Mouse (Mus musculus) cerebral cortex, adult 2 months (tissue): ENCODE results near the gene Mrpl58.

Source experiments
- WGBS: fragments of 180-500 bp; shearing (Covaris S2); methylation state at CpG from one replicate; pipeline ENCODE4 v1.1.7; 2018; 5-methylcytosine and 5-hydroxymethylcytosine counted together

Gene Mrpl58

DNA sequence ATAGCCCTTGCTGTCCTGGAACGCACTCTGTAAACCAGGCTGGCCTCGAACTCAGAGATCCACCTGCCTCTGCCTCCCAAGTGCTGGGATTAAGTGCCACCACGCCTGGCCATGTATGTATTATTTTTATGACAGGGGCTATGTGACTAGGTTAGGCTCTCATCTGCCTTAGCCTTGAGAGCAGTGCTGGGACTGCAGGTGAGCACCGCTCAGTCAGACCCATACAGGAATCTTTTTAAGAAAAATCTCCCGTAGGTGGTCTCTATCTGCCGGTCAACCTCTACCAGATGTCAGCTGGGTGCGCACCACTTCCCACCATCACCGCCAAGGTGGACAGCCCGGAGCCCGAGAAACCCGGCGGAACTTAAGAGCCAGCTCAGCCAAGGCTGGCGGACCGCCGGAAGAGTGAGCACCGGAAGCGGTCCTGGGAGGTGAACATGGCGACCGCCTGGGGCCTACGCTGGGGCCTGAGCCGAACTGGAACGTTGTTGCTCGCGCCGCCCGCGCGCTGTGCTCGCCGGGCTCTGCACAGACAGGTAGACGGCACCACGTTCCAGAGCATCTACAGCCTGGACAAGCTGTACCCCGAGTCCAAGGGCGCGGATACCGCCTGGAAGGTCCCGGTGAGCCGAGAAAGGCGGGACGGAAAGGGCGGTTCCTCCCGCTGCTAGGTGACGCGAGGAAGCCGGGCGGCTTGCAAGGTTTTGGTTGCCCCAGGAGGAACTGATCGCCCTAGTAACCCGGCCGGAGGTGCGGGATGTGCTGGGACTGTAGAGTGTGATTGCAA lies at the start of gene Mrpl58:
Mrpl58 (plus strand) TSS at position 415 of the 787 bp plus-strand sequence.
- 4% methylated on average over 46 of the region's 50 CpGs for WGBS

DNA sequence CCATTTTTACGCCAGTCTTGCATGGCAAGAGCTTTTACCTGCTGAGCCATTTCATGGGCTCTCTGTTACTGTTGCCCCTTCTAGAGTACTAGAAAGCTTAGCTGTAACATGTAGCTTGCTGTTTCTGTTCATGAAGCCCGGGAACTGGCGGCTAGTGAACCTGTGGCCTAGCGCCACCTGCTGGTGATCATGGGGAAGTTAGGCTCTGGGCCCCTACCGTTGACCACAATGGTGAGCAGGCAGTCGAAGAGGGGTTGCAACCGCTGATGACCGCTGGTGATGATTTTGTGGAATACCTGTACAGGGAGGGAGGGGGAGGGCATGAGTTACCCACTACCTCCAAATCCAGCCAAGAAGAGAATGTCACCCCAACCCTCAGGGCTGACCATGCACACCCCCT lies 49.4 kb upstream of the Mrpl58 start:
- WGBS: 11% methylated on average over 8 of the region's 8 CpGs

DNA sequence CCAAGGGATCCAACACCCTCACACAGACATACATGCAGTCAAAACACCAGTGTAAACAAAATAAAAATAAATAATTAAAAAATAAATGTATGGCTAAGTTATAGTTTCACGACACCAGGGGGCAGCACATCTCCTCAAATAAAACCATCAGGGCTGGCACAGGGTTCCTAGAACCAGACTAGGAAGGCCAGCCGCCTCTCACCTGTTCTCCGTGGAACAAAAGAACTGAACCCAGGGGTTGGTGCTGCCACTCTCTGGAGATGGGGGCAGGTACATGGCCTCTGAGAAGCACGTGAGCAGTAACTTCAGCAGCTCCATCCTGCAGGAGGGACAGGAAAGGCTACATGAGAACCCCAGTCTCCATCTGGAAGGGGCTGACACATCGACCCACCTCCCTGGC lies 45.1 kb upstream of the Mrpl58 start:
- 15% methylated on average over 5 of the region's 5 CpGs for WGBS

DNA sequence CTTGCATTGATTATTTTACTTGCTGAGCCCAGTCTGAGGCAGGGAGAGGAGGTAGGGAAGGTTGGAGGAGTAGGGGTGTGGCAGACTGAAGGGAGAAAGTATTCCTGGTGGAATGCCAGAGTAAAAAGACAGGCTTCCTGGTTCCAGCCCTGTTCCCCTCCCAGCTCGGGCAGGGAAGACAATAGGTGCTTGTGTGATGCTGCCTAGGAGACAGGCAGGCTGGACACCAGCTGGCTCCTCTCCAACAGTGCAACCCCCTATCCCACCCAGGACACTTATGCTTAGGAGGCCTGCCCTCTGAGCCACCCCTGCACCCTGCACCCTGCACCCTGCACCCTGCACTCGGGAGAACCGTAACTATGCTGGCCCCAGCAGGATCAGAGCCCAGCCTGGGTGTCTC lies 44.3 kb upstream of the Mrpl58 start:
- 34% methylated on average over 3 of the region's 3 CpGs for WGBS

DNA sequence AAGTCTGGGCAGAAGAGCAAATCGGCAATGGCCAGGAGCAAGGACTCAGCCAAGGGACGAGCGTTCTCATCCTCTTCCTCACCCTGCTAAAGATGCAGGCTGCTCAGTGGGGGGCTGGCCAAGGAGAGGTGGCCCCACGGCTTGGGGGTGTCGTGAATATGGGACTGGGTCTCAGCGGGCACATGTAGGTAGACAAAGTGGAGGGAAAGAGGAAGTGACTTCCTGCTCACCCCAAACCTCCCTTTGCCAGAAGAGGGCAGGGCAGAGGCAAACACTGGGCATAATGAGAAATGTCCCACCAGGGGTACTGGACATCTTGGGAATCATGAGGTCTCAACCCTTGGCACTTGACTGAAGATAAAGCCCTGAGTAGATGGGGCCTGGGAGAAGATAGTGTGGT lies 43.8 kb upstream of the Mrpl58 start:
- whole genome bisulfite sequencing: 49% methylated on average over 6 of the region's 6 CpGs

DNA sequence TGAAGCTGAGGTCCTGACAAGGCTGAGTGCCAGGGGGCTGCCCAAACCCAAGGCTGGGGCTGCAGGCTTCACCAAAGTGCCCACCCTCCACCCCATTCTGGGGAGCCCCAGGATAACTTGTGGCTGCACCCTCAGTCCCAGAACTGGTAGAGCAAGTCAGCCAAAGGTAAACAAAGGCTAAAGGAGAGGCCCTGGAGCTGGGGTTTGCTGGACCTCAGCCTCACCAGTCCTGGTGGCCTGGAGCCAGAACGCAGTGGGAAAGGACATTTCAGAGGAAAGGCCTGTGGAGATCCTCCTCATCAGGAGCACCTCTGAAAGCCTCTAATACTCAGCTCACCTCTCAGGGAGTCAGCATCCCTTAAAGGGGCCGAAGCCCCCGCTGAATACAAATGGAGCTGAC lies 39.4 kb upstream of the Mrpl58 start:
- 73% methylated on average over 3 of the region's 3 CpGs for WGBS

DNA sequence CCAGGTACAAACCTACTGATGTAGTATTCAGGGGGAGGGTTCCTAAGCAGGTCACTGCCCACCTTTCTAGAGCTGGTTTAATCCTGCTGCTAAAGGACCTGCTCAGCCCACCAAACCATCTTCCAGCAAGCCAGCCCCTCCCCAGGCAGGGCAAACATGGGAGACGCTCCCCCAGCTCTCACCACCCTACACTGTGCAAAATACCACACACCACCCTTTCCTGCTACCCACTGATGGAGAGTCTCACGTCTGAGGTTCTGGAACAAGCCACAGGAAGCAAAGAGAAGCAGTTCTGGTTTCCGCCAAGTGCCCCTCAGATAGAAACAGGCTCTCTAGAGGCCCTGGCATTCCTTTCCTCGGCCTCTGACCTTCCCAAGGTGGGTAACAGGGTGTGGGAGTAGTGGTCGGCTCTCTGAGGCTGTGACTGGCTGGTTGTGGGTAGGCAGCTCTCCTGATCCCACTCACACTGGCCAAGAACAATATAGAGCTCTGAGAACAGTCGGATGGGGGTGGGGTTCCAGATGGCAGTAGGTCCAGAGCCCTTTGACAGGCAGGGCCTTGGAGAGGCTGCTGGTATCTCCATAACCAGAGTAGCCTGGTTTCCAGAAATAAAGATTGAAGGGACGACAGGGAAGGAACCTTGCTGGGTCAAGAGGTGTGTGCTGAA lies 37.4 kb upstream of the Mrpl58 start:
- 31% methylated on average over 7 of the region's 7 CpGs for WGBS

DNA sequence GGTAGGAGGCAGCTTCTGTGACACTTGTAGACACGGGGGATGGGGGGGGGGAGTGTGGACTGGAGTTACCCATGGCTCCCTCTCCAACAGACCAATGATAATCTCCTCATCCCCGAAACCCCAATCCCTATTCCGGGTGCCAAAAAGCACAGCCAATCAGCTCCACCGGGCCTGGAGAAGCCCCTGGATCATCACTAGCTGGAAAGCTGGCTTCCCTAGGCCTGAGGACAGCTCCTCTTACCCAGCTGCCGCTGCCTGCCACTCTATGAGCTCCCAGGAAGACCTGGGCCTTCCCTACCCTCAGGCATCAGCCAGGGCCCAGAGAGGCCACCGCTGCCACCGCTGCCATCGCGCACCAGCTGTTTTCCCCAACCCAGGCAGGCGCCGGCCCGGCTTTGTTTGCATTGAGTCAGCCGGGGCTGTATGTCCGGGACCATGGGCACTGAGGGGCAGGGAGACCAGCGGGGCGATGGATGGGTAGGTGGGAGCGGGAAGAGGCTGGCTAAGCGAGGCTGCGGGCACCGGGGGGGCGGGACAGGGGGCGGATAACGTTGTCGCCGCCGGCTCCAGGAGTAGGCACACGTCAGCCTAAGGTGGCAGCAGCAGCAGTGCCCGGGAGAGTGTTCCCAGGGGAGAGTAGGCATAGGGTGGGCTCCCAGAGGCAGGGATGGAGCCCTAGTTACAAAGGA lies 36.7 kb upstream of the Mrpl58 start:
- WGBS: 2% methylated on average over 28 of the region's 28 CpGs

DNA sequence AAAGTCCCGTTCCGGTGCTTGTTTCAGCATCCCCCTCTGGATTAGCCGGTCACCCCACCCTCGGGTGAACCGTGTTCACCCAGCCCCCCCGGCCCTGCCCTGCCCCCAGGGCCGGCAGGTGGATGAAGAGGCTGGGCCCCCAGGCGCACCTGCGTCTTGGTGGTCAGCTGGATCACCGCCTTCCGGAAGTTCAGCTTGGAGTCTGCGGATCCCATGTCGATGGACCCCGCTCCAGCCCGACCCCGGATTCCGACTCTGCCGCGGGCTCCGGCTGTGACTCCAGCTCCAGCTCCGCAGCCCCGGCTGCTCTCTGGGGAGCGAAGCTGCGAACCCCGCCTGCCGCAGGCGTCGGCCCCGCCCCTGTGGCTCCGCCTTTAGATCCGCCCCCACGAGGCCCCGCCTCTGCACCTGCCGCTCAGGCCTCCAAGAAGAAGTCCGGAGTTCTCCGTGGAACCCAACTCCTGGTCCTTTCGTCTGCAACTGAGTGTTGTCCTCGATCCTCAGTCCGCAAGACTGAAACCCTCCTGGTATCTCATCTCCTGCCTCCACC lies 36.1 kb upstream of the Mrpl58 start, which contains the start of gene Hid1:
Hid1 (minus strand) TSS at position 362 of the 550 bp plus-strand sequence.
- 1% methylated on average over 39 of the region's 39 CpGs for WGBS

DNA sequence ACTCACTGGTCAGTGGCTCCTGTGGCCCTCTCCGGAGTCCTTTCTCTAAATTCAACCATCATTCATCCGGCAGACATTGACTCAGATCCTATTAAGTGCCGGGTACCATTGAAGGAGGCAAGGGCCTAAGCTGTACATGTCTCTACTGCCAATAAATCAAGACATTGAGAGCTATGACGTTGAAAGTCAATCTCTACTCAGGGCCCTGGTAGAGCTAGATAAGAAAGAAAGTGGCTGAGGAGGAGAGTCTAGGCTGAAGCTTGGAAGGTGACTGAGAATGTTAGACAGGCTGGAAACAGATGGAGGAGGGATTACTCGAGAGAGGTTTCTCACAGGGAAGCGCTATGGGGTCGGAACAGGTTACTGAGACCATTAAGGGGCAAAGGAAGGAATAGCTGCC lies 33.2 kb upstream of the Mrpl58 start:
- WGBS: 84% methylated on average over 7 of the region's 7 CpGs

DNA sequence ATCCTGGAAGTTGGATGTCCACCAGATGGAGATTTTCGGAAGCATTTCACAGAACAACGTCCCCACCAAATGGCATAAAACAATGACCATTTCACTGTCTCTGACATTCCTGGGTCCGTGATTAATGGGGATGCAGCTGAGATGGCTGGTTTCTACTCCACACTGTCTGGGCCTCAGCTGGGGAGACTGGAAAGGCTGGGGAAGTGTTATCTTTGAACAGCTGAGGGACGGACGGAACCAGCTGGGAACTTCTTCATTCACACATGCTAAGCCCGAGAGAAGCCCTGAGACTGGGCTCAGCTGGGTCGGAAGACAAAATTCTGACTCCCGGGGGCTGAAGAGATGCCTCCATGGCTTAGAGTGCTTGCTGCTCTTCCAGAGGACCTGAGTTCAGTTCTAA lies 32.2 kb upstream of the Mrpl58 start:
- WGBS: 73% methylated on average over 8 of the region's 8 CpGs

DNA sequence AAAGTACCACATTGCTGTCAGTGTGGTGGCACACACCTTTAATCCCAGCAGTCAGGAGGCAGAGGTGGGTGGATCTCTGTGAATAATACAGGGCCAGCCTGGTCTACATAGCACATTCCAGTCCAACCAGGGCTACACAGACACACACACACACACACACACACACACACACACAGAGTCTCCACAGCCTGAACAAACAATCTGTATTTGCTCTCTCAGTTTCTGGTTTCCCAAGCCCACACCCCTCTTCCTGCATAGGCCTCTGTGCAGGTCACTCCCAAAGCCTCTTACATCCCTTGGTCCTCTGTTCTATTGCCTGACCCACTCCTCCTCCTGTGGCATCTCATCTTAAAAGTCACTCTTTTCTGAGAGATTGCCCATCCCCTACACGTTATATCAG lies 31.5 kb upstream of the Mrpl58 start:
- WGBS: 86% methylated on average over 1 of the region's 1 CpGs

DNA sequence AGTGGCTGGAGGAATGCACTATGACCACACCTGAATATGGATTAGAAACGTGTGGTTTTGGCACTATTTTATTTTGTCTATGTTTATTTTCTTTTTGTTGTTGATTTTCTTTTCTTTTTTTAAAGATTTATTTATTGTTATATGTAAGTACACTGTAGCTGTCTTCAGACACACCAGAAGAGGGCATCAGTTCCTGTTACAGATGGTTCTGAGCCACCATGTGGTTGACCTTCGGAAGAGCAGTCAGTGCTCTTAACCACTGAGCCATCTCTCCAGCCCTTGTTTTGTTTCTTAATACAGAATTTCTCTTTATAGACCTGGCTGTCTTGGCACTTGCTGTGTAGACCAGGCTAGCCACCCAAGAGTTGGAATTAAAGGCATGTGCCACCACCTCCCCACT lies 30.8 kb upstream of the Mrpl58 start:
- 62% methylated on average over 2 of the region's 2 CpGs for WGBS

DNA sequence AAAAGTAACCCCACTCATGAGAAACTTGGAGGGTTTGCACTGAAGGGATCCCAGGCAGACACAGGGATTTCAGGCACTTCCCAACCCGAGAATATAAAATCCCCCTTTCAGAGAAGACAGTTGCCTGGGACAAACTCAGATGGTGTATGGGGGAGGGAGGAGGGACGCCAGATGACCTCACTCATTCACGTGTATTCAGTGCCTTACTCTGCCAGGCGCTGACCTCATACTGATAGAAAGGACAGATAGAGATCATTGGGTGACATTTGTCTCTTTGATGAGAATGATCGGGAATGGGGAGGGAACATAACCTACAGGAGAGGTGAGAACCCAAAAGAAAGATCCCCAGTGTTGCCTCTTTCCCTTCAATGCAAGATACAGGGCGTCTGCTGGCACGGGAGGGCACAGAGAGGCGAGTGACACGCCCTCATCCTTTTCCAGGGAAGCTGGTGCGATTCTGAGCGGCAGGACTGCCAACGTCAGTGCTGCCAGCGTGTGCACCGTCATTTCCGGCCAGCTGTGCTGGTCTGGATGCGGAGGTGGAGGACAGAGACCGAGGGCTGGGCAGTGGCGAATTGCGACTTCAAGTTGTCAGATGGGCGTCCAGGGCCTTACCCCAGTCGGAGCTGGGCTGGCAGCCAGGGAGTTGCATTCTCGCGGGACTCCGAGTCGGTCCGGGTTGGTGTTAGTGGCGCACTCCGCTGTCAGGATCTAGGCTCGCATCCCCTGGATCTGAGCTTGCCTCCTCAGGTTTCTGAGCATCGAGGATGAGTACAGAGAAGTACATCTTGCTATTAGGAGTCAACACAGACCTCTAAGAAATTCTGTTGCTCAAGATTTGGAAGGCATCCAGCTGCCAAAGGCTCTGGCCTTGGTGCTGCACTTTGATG lies 29.5 kb upstream of the Mrpl58 start:
- under 1% methylated on average over 30 of the region's 30 CpGs for WGBS

DNA sequence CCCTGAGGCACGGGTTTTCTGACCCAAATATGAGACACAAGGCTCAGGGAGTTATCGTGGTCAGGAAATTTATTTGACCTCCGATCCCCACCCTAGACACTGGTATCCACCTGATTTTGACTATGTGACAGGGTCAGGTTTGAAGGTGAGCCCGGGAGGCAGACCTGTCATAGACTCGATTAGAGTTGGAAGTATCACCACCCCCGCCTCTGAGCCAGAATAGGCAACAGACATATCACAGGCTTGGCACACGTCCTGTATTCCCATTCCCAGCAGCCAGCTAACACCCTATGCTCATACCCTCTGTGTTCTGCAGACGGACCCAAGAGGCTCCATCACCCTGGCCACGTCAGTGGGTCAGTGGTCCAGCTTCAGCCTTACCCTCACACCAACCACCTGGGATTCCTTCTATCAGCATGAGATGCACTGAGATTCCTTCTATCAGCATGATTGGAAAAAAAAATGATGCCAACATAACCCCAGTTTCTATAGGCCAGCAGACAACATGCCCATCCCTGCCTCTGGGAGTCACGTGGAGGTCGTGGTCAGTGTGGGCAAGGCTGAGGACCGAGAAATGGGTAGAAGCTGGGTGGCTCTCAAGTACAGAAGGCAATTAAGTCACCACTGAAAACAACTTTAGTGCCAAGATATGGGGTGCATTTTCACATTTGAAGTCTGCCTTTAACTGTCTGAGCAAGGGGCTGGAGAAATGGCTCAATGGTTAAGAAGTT lies 28.7 kb upstream of the Mrpl58 start:
- 36% methylated on average over 12 of the region's 12 CpGs for WGBS

DNA sequence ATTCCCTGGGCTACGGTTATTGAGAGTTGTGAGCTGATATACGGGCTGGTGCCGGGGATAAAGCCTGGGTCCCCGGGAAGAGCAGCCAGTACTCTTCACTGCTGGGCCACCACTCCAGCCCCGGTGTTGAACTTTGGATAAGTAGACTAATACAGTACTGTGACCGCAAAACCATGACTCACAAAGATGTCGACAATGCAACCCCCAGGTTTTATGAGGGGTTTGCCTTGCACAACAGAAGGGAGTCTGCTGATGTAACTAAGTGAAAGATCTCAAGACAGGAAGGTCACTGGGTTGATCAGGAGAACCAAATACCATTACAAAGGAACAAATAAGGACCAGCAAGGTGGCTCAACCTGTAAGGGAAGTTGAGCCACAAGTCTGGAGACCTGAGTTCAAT lies 26.8 kb upstream of the Mrpl58 start:
- 82% methylated on average over 7 of the region's 7 CpGs for WGBS

DNA sequence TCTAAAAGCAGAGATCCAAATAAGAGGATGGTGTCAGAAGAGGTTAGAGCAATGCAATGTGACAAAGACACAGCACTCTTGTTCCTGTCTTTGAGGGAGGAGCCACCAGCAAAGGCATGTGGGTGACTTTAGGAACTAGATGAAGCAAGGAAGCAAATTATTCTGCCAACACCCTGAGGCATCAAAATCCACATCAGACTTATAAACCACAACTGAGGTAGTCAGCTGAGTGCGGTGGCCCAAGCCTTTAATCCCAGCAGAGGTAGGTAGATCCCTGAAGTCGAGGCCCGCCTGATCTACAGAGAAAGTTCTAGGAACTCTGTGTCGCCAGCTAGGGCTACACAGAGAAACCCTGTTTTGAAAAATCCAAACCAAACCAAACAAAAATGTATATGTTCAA lies 26.3 kb upstream of the Mrpl58 start:
- WGBS: 92% methylated on average over 4 of the region's 4 CpGs

DNA sequence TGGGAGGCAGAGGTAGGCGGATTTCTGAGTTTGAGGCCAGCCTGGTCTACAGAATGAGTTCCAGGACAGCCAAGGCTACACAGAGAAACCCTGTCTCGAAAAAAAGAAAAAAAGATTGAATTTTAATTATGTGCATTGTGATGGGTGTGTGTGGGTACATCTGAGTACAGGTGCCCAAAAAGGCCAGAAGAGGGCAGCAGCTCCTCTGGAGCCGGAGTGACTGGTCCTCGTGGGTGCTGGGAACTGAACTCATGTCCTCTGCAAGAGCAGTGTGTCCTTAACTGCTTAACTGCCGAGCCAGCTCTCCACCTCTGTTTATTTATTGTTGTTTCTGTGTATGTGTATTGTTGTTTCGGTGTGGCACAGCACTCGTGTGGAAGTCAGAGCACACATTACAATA lies 25.7 kb upstream of the Mrpl58 start:
- 80% methylated on average over 7 of the region's 7 CpGs for WGBS

DNA sequence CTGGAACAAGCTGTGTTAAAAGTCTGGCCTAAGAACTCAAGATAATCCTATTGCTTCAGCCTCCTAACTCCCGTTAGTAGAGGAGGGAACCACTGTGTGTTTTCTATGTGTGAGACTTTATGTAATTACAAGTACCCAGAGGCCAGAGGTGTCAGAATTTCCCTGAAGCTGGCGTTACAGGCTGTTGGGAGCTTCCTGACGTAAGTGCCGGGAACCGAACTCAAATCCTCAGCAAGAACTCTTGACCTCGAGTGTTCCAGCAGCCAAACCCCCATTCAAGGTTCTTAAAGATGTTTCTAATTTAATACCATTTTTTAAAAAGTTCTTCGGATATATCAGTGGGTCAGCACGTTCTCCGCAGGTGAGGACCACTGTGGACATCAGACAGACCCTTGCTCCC lies 22.3 kb upstream of the Mrpl58 start:
- 40% methylated on average over 9 of the region's 9 CpGs for WGBS

DNA sequence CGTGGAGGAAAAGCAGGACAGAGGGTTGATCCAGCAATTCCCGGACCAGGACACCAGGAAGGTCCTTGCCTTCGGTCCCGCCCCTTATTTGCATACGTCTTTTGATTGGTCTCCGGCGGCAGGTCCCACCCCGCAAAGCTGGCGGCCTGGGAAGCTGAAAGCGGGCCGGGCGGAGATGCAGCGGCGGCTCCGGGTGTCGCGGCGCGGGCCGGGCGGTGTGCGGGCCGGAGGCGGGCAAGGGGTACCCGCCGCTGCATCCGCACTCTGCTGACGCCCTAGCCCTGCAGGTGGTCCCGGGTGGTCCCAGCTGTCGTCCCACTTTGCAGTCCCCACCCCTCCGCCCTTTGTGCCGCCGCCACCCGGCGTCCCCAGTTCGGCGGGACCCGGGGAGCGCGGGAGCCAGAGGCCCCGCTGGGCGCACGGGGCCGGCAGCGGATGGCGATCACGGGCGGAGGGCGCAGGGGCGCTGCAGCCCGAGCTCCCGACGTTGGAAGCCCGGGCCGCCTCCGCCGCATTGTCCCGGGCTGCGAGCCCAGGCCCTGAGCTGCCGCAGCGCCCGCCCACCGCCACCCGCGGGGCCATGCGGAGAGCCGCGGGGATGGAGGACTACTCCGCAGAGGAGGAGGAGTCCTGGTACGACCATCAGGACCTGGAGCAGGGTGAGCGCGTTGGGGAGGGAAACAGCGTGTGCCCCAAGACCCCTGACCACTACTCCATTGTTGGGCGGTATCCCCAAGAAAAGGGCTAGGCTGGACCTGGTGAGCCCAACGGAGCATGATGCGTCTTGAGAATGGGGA lies 21.6 kb upstream of the Mrpl58 start, which contains the start of gene Cdr2l:
Cdr2l (plus strand) TSS at position 174 of the 797 bp plus-strand sequence.
- WGBS: under 1% methylated on average over 75 of the region's 76 CpGs
